Mouse (Mus musculus): ENCODE measurements around the gene Cks1b. TPM values are rescaled to one million over a fixed set of nuclear protein-coding genes. Genes with fewer than 3 reads are reported as not detected.

Cks1b gene
- polyA plus RNA-seq, 1 experiment from 2014 or later, result 619 TPM

- no peak overlapping the region for H3K4me2 ChIP-seq
- H3K9me3 ChIP-seq, result no peaks in the 10 kb centered on the region
- peaks cover 20% of the 10 kb centered on the region for H3K27me3 ChIP-seq
- H3K27ac ChIP-seq, result no peak overlapping the region
- no peak for ATAC-seq (ENCODE audit: insufficient number of reproducible peaks, insufficient read depth, low FRiP score, low TSS enrichment, low read depth)
- H3K4me3 ChIP-seq (replicated peaks), result no peak overlapping the region
- 79% methylated on average over 11 of the region's 11 CpGs for WGBS
- no peaks in the 10 kb centered on the region for H3K36me3 ChIP-seq
- peaks cover 48% of the 10 kb centered on the region for H3K4me1 ChIP-seq (replicated peaks)
- H3K9ac ChIP-seq (replicated peaks), result no peak overlapping the region
These were observed 30.6 kb downstream of the Cks1b start for GRCm38 (mm10) chr3:89387632-89388031.

DNA sequence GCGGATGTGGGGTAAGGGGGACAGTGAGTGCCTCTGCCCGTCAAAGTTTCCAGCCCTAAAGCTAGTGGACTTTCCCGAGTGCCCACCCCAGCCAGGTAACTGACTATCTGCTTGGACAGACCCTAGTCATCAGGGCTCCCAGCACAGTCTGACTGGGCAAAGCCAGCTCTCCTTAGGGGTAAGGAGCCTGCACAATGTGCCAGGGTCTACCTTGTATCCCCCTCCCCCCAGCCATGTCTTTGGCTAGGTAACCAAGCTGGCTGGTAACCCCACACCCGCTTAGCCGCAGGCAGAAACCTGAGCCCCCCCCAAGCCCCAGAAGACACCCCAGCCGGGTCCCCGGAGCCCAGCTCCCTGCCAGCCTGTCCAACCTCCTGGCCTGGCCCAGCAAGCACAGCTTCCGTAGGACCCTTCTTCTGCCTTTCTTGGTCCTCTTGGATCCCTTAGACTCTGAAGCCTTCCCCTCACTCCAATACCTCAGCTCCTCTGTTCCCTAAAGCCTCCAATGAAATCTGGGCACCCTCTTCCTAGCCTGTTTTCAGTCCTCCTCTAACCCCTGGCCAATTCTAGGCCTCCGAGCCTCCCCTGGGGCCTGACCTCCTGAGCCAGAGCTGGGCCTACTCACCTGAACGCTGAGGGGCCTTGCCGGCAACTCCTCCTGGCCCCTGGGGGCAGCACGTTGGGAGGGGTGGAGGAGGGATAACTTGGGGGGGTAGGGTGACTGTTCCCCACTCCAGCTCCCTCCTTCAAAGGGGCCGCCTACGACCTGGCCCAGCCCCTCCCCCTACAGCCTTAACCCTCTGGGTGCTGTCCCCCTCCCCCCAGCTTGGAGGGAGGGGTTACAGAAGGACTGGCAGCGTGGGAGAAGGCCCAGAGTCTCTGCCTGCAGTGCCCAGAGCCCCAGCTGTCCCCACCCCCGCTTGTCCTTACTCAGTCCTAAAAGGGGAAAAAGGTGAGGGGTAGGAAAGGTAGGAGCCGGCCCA, 31.5 kb downstream of the Cks1b start:
- Histone ChIP-seq H3K36me3 (no peaks in the 10 kb centered on the region), H3K9me3 (no peaks in the 10 kb centered on the region), H3K4me2 (no peak overlapping the region), H3K27ac (no peak overlapping the region), H3K4me1 (replicated peaks) (peaks cover 39% of the 10 kb centered on the region), H3K27me3 (peaks cover 11% of the 10 kb centered on the region), H3K4me3 (replicated peaks) (no peak overlapping the region; the same call in 1 of the 2 replicates), H3K9ac (replicated peaks) (no peak overlapping the region)
- WGBS, result 44% methylated on average over 17 of the region's 17 CpGs
- no peak for ATAC-seq (ENCODE audit: insufficient number of reproducible peaks, insufficient read depth, low FRiP score, low TSS enrichment, low read depth)

DNA sequence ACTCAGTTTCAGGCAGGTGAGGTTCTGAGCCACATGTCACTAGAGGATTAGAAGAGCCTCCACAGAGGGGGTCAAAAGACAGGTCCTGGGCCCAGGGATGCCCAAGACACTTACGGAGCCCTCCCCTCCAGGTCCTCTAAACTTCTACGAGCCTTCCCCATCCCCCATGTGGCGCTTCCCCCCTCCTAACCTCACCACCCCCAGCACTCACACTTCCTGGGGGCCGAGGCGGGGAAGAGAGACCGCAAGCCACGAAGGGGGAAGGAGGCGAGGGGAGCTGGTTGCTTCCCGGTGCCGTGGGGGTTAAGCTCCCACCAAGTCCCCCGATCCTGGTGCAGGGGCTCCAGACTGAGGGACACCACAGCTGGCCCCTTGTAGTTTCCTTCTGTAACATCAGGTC, 32.7 kb downstream of the Cks1b start:
- WGBS, result 36% methylated on average over 10 of the region's 11 CpGs
- no peak overlapping the region for H3K27ac ChIP-seq
- no peaks in the 10 kb centered on the region for H3K27me3 ChIP-seq
- no peaks in the 10 kb centered on the region for H3K9me3 ChIP-seq
- H3K9ac ChIP-seq (replicated peaks), result 0 out of 2 replicates have a peak overlapping the region, but pooled peaks have one; percentile 27
- no peak for ATAC-seq (ENCODE audit: insufficient number of reproducible peaks, insufficient read depth, low FRiP score, low TSS enrichment, low read depth)
- H3K4me2 ChIP-seq, result no peak overlapping the region
- no peaks in the 10 kb centered on the region for H3K36me3 ChIP-seq
- H3K4me3 ChIP-seq (replicated peaks), result no peak overlapping the region
- H3K4me1 ChIP-seq (replicated peaks), result peaks cover 26% of the 10 kb centered on the region

DNA sequence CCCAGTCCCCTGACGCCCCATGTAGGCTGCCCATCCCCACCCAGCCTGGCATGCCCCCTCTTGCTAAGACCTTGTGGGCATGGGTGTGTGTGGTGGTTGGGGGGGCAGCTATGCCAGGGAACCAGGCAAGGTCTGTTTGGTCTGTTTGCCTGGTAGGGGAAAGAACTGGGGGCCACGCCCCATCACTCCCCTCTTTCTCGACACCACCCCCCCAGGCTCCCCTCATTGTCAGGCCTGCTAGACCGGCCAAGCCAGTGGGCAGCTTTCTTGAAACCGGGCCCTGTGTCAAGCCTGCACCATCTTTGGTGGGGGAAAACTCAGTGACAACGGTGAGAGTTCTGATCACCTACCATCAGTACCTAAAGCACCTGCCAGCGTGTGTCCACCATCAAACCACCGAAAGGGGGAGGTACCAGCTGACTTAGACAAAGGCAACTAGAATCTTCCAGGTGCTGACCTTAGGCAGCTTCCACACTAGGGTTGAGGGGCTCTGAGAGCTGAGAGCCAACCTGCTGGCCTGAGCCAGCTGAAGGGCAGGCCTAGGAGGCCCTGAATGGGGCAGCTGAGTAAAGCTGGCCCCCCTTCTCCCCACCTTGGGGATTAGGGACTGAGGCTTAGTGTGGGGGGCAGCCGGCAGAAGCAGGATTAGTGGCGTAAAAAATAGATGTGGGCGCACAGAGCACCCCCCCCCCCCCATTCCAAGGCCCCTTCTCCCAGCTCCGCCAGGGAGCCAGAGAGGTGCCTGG, 33.7 kb downstream of the Cks1b start:
- peak overlapping the region; percentile 0; the same call in 1 of the 2 replicates for H3K27ac ChIP-seq
- no peak for ATAC-seq (ENCODE audit: insufficient number of reproducible peaks, insufficient read depth, low FRiP score, low TSS enrichment, low read depth)

DNA sequence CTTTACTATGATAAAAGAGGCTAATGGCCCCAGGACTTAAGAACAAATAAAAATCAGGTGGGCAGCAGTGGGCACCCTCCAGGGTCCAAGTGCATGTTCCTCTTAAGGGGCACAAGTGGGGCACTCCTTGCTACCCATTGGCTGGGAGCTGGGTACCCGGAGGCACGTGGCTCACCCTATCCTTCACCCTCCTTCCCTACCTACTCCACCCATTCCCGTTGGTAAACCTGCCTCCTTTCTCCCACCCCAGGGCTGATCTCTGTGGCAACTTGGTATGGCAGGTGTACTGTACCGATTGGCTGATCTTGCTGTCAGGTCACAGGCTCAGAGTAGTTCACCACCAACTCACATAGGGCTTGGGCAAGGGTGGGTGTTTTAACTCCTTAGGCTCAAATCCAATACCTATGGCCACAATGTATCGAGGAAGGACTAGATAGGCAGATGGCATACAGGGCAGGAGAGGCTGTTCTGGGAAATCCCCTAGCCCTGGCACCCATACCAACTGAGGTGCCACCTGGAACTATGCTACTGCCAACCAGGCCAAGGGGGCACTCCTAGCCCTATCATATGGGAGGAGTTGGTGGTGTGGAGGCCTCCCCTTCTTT, 34.4 kb downstream of the Cks1b start:
- ATAC-seq (ENCODE audit: insufficient number of reproducible peaks, insufficient read depth, low FRiP score, low TSS enrichment, low read depth), result no peak
- 84% methylated on average over 5 of the region's 5 CpGs for WGBS
- no peak overlapping the region for H3K27ac ChIP-seq
- no peak overlapping the region for H3K9ac ChIP-seq (replicated peaks)
- H3K4me1 ChIP-seq (replicated peaks), result peaks cover 25% of the 10 kb centered on the region
- H3K4me2 ChIP-seq, result no peak overlapping the region
- no peak overlapping the region for H3K4me3 ChIP-seq (replicated peaks)
- no peaks in the 10 kb centered on the region for H3K36me3 ChIP-seq
- no peaks in the 10 kb centered on the region for H3K9me3 ChIP-seq
- H3K27me3 ChIP-seq, result no peaks in the 10 kb centered on the region

More for the DNA sequence above, 33.7 kb downstream of the Cks1b start:
- Histone ChIP-seq H3K9ac (replicated peaks) (no peak overlapping the region), H3K9me3 (no peaks in the 10 kb centered on the region), H3K27me3 (no peaks in the 10 kb centered on the region), H3K4me2 (peak overlapping the region; percentile 10; the same call in 1 of the 2 replicates), H3K36me3 (no peaks in the 10 kb centered on the region), H3K4me3 (replicated peaks) (no peak overlapping the region), H3K4me1 (replicated peaks) (peaks cover 22% of the 10 kb centered on the region)
- 71% methylated on average over 9 of the region's 12 CpGs for WGBS

GRCm38 (mm10) chr3:89382950-89383349, 35.2 kb downstream of the Cks1b start:
- H3K9me3 ChIP-seq, result no peaks in the 10 kb centered on the region
- no peak overlapping the region for H3K9ac ChIP-seq (replicated peaks)
- H3K4me2 ChIP-seq, result no peak overlapping the region
- no peaks in the 10 kb centered on the region for H3K36me3 ChIP-seq
- H3K27ac ChIP-seq, result no peak overlapping the region
- no peaks in the 10 kb centered on the region for H3K27me3 ChIP-seq
- peaks cover 33% of the 10 kb centered on the region for H3K4me1 ChIP-seq (replicated peaks)
- H3K4me3 ChIP-seq (replicated peaks), result no peak overlapping the region
- WGBS, result 68% methylated on average over 5 of the region's 5 CpGs
- ATAC-seq (ENCODE audit: insufficient number of reproducible peaks, insufficient read depth, low FRiP score, low TSS enrichment, low read depth), result no peak

- Histone ChIP-seq H3K4me1 (replicated peaks) (peaks cover 35% of the 10 kb centered on the region), H3K9me3 (no peaks in the 10 kb centered on the region), H3K27ac (no peak overlapping the region), H3K9ac (replicated peaks) (no peak overlapping the region), H3K4me2 (no peak overlapping the region), H3K36me3 (no peaks in the 10 kb centered on the region), H3K27me3 (no peaks in the 10 kb centered on the region), H3K4me3 (replicated peaks) (no peak overlapping the region)
- ATAC-seq (ENCODE audit: insufficient number of reproducible peaks, insufficient read depth, low FRiP score, low TSS enrichment, low read depth), result no peak
- WGBS, result 87% methylated on average over 9 of the region's 9 CpGs
These were observed 35.9 kb downstream of the Cks1b start for GRCm38 (mm10) chr3:89382033-89382882.

- ATAC-seq (ENCODE audit: insufficient number of reproducible peaks, insufficient read depth, low FRiP score, low TSS enrichment, low read depth), result no peak
- no peak overlapping the region for H3K9ac ChIP-seq (replicated peaks)
These were observed 37.0 kb downstream of the Cks1b start for GRCm38 (mm10) chr3:89381233-89381632.

GRCm38 (mm10) chr3:89380711-89381110, 37.5 kb downstream of the Cks1b start:
- H3K36me3 ChIP-seq, result no peaks in the 10 kb centered on the region
- no peak overlapping the region for H3K9ac ChIP-seq (replicated peaks)
- peaks cover 26% of the 10 kb centered on the region for H3K4me1 ChIP-seq (replicated peaks)
- no peaks in the 10 kb centered on the region for H3K27me3 ChIP-seq
- WGBS, result 93% methylated on average over 18 of the region's 18 CpGs
- no peak overlapping the region for H3K4me2 ChIP-seq
- no peak overlapping the region for H3K27ac ChIP-seq
- H3K9me3 ChIP-seq, result no peaks in the 10 kb centered on the region
- ATAC-seq (ENCODE audit: insufficient number of reproducible peaks, insufficient read depth, low FRiP score, low TSS enrichment, low read depth), result no peak
- H3K4me3 ChIP-seq (replicated peaks), result no peak overlapping the region

More at GRCm38 (mm10) chr3:89381233-89381632, 37.0 kb downstream of the Cks1b start:
- Histone ChIP-seq H3K27me3 (no peaks in the 10 kb centered on the region), H3K4me1 (replicated peaks) (peaks cover 26% of the 10 kb centered on the region), H3K4me3 (replicated peaks) (no peak overlapping the region), H3K4me2 (no peak overlapping the region), H3K27ac (no peak overlapping the region), H3K36me3 (no peaks in the 10 kb centered on the region), H3K9me3 (no peaks in the 10 kb centered on the region)
- 83% methylated on average over 11 of the region's 11 CpGs for WGBS

- Histone ChIP-seq H3K4me2 (no peak overlapping the region), H3K27me3 (no peaks in the 10 kb centered on the region), H3K9ac (replicated peaks) (no peak overlapping the region), H3K27ac (no peak overlapping the region), H3K9me3 (no peaks in the 10 kb centered on the region), H3K4me1 (replicated peaks) (peaks cover 22% of the 10 kb centered on the region), H3K36me3 (no peaks in the 10 kb centered on the region), H3K4me3 (replicated peaks) (no peak overlapping the region)
- 92% methylated on average over 14 of the region's 14 CpGs for WGBS
- ATAC-seq (ENCODE audit: insufficient number of reproducible peaks, insufficient read depth, low FRiP score, low TSS enrichment, low read depth), result no peak
These were observed 37.9 kb downstream of the Cks1b start for GRCm38 (mm10) chr3:89380291-89380690.
